Mouse (Mus musculus): ENCODE measurements at regions not wholly inside any gene's neighbourhood (a gene's known extent, or its start where the extent isn't known, plus 50 kb on each side); places are given as distances from the start of the nearest gene placed in this dataset.

- no peak overlapping the region for H3K4me3 ChIP-seq (ENCODE audit: insufficient read depth, low read depth, low read length)
- H3K4me1 ChIP-seq (ENCODE audit: control insufficient read depth, insufficient read depth, low read length), result no peaks in the 10 kb centered on the region
- H3K27ac ChIP-seq (ENCODE audit: insufficient read depth, low read depth, low read length), result no peak overlapping the region
- WGBS, result 80% methylated on average over 5 of the region's 5 CpGs
- TF ChIP-seq CTCF (IDR thresholded peaks at IDR 0.05; ENCODE audit: insufficient read depth, low read depth, low read length), result no peak
- no peak for TF ChIP-seq POLR2A (IDR thresholded peaks at IDR 0.05; ENCODE audit: insufficient read depth, low read depth, low read length)
Observed at GRCm38 (mm10) chr12:109272101-109272500, 180.5 kb upstream of the Dlk1 start.

DNA sequence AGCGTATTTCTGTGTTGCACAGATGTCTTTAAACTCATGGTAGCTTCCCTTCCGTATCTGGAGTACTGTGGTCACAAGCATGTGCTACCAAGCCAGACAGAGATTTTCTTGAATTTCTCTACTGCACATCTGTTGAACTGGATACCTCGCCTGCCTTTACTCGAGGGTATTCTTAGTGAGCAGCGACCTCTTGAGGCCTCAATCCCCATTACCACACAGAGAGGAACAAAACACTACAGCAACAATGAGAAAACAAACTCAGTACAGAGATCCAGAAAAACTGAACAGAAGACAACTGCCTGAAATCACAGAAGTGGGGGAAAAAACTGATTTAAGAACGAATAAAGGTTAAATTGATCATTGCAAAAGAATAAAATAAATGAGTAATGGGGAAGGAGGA, 137.8 kb upstream of the Dlk1 start:
- Histone ChIP-seq H3K4me3 (ENCODE audit: insufficient read depth, low read depth, low read length) (no peak overlapping the region), H3K27ac (ENCODE audit: insufficient read depth, low read depth, low read length) (no peak overlapping the region), H3K4me1 (ENCODE audit: control insufficient read depth, insufficient read depth, low read length) (no peaks in the 10 kb centered on the region)
- 35% methylated on average over 6 of the region's 6 CpGs for WGBS
- TF ChIP-seq CTCF (IDR thresholded peaks at IDR 0.05; ENCODE audit: insufficient read depth, low read depth, low read length) (no peak), POLR2A (IDR thresholded peaks at IDR 0.05; ENCODE audit: insufficient read depth, low read depth, low read length) (no peak)

GRCm38 (mm10) chr12:109325986-109326385, 126.6 kb upstream of the Dlk1 start:
- Histone ChIP-seq H3K27ac (ENCODE audit: insufficient read depth, low read depth, low read length) (no peak overlapping the region), H3K4me3 (ENCODE audit: insufficient read depth, low read depth, low read length) (no peak overlapping the region), H3K4me1 (ENCODE audit: control insufficient read depth, insufficient read depth, low read length) (no peaks in the 10 kb centered on the region)
- TF ChIP-seq CTCF (IDR thresholded peaks at IDR 0.05; ENCODE audit: insufficient read depth, low read depth, low read length) (no peak), POLR2A (IDR thresholded peaks at IDR 0.05; ENCODE audit: insufficient read depth, low read depth, low read length) (no peak)
- WGBS, result 80% methylated on average over 11 of the region's 11 CpGs

DNA sequence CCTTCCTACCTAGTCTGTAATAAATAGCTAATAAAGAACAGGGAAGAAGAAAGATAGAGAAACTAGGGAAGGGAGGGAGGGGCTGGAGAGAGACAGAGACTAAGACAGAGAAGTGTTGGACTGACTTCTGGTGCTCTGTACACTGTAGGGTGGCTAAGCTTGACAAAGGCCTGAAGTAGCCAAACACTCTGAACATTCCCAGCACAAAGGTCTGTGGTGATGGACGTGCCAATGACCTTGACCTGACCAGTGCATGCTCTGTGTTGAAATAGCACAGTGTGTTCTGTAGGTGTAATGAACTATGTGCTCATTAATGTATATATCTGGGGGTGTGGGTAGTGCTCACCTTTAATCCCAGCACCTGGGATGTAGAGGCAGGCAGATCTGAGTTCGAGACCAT, 81.3 kb upstream of the Dlk1 start:
- 89% methylated on average over 2 of the region's 2 CpGs for WGBS
- TF ChIP-seq POLR2A (IDR thresholded peaks at IDR 0.05; ENCODE audit: insufficient read depth, low read depth, low read length), result no peak
- no peak for TF ChIP-seq CTCF (IDR thresholded peaks at IDR 0.05; ENCODE audit: insufficient read depth, low read depth, low read length)
- no peaks in the 10 kb centered on the region for H3K4me1 ChIP-seq (ENCODE audit: control insufficient read depth, insufficient read depth, low read length)

DNA sequence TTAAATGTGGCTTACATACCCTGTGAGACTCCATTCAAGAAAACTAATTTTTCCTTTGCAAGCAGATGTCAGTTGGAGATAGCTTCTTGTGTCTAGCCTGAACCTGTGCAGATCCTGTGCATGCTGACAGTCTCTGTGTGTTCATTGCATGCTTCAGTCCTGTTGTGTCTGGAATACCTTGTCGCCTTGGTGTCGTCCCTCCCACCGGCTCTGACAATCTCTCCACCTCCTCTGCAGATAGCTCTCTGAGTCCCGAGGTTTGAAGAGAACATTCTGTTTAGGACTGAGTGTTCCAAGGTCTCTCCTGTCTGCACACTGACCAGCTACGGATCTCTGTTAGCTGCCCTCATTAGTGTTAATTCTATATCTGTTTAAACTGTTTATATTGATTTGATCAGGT, 66.8 kb upstream of the Dlk1 start:
- no peak overlapping the region for H3K27ac ChIP-seq (ENCODE audit: insufficient read depth, low read depth, low read length)
- TF ChIP-seq POLR2A (IDR thresholded peaks at IDR 0.05; ENCODE audit: insufficient read depth, low read depth, low read length) (no peak), CTCF (IDR thresholded peaks at IDR 0.05; ENCODE audit: insufficient read depth, low read depth, low read length) (no peak)
- no peaks in the 10 kb centered on the region for H3K4me1 ChIP-seq (ENCODE audit: control insufficient read depth, insufficient read depth, low read length)
- H3K4me3 ChIP-seq (ENCODE audit: insufficient read depth, low read depth, low read length), result no peak overlapping the region
- whole genome bisulfite sequencing, result 88% methylated on average over 5 of the region's 5 CpGs

More for the DNA sequence above, 81.3 kb upstream of the Dlk1 start:
- Histone ChIP-seq H3K4me3 (ENCODE audit: insufficient read depth, low read depth, low read length) (no peak overlapping the region), H3K27ac (ENCODE audit: insufficient read depth, low read depth, low read length) (no peak overlapping the region)

GRCm38 (mm10) chr12:109388791-109389190, 63.8 kb upstream of the Dlk1 start:
- WGBS, result 54% methylated on average over 7 of the region's 7 CpGs
- Histone ChIP-seq H3K4me3 (ENCODE audit: insufficient read depth, low read depth, low read length) (no peak overlapping the region), H3K4me1 (ENCODE audit: control insufficient read depth, insufficient read depth, low read length) (peaks cover 12% of the 10 kb centered on the region), H3K27ac (ENCODE audit: insufficient read depth, low read depth, low read length) (no peak overlapping the region)
- no peak for TF ChIP-seq POLR2A (IDR thresholded peaks at IDR 0.05; ENCODE audit: insufficient read depth, low read depth, low read length)
- TF ChIP-seq CTCF (IDR thresholded peaks at IDR 0.05; ENCODE audit: insufficient read depth, low read depth, low read length), result no peak

- TF ChIP-seq CTCF (IDR thresholded peaks at IDR 0.05; ENCODE audit: insufficient read depth, low read depth, low read length) (no peak), POLR2A (IDR thresholded peaks at IDR 0.05; ENCODE audit: insufficient read depth, low read depth, low read length) (no peak)
- Histone ChIP-seq H3K4me3 (ENCODE audit: insufficient read depth, low read depth, low read length) (no peak overlapping the region), H3K4me1 (ENCODE audit: control insufficient read depth, insufficient read depth, low read length) (peaks cover 27% of the 10 kb centered on the region), H3K27ac (ENCODE audit: insufficient read depth, low read depth, low read length) (no peak overlapping the region)
- 96% methylated on average over 12 of the region's 12 CpGs for WGBS
Observed at GRCm38 (mm10) chr12:109390388-109390920, 62.2 kb upstream of the Dlk1 start.

GRCm38 (mm10) chr12:109390978-109391377, 61.6 kb upstream of the Dlk1 start:
- 95% methylated on average over 8 of the region's 8 CpGs for WGBS
- peaks cover 30% of the 10 kb centered on the region for H3K4me1 ChIP-seq (ENCODE audit: control insufficient read depth, insufficient read depth, low read length)

GRCm38 (mm10) chr12:109393326-109393725, 59.3 kb upstream of the Dlk1 start:
- H3K4me1 ChIP-seq (ENCODE audit: control insufficient read depth, insufficient read depth, low read length), result peaks cover 38% of the 10 kb centered on the region
- no peak for TF ChIP-seq CTCF (IDR thresholded peaks at IDR 0.05; ENCODE audit: insufficient read depth, low read depth, low read length)
- no peak for TF ChIP-seq POLR2A (IDR thresholded peaks at IDR 0.05; ENCODE audit: insufficient read depth, low read depth, low read length)
- no peak overlapping the region for H3K4me3 ChIP-seq (ENCODE audit: insufficient read depth, low read depth, low read length)
- 18% methylated on average over 8 of the region's 8 CpGs for WGBS
- H3K27ac ChIP-seq (ENCODE audit: insufficient read depth, low read depth, low read length), result peak overlapping the region; percentile 55

More at GRCm38 (mm10) chr12:109390978-109391377, 61.6 kb upstream of the Dlk1 start:
- H3K4me3 ChIP-seq (ENCODE audit: insufficient read depth, low read depth, low read length), result no peak overlapping the region
- no peak overlapping the region for H3K27ac ChIP-seq (ENCODE audit: insufficient read depth, low read depth, low read length)
- TF ChIP-seq CTCF (IDR thresholded peaks at IDR 0.05; ENCODE audit: insufficient read depth, low read depth, low read length) (no peak), POLR2A (IDR thresholded peaks at IDR 0.05; ENCODE audit: insufficient read depth, low read depth, low read length) (no peak)

DNA sequence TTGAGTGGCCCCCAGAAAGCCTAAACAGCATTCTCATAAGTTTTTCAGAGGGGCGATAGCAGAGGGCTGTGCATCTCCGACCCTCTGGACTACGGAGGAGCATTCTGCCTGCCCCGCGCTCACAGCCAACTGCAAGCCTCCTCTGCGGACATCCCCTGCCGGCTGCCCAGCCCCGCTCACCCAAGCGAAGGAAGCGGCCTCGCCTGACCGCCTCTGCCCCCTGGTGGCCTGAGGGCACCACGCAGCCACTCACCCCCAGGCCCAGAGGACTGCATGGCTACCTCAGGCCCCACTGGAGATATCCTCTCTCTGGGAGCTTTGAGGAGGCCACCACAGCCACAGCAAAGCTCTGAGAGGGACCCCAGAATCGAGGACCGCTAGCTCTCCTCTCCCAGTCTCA, 58.8 kb upstream of the Dlk1 start:
- Histone ChIP-seq H3K4me3 (ENCODE audit: insufficient read depth, low read depth, low read length) (no peak overlapping the region), H3K4me1 (ENCODE audit: control insufficient read depth, insufficient read depth, low read length) (peaks cover 38% of the 10 kb centered on the region), H3K27ac (ENCODE audit: insufficient read depth, low read depth, low read length) (peak overlapping the region; percentile 55)
- TF ChIP-seq POLR2A (IDR thresholded peaks at IDR 0.05; ENCODE audit: insufficient read depth, low read depth, low read length), result no peak
- TF ChIP-seq CTCF (IDR thresholded peaks at IDR 0.05; ENCODE audit: insufficient read depth, low read depth, low read length), result peak; percentile 84
- WGBS, result 9% methylated on average over 14 of the region's 15 CpGs

All from olfactory bulb, adult 2 months (tissue).